Mouse (Mus musculus): ENCODE measurements at regions not wholly inside any gene's neighbourhood (a gene's known extent, or its start where the extent isn't known, plus 50 kb on each side); places are given as distances from the start of the nearest gene placed in this dataset.

GRCm38 (mm10) chr1:193552348-193552747 lies 182.2 kb upstream of the Camk1g start:
- ATAC-seq = no peak
- WGBS = 88% methylated on average over 2 of the region's 2 CpGs
- Histone ChIP-seq H3K36me3 (ENCODE audit: poor library complexity, severe bottlenecking) (no peaks in the 10 kb centered on the region), H3K27ac (no peak overlapping the region), H3K4me3 (no peak overlapping the region), H3K9ac (no peak overlapping the region), H3K4me2 (no peak overlapping the region), H3K4me1 (no peaks in the 10 kb centered on the region), H3K9me3 (replicated peaks) (no peaks in the 10 kb centered on the region), H3K27me3 (no peaks in the 10 kb centered on the region)

GRCm38 (mm10) chr1:193551340-193551739 lies 181.2 kb upstream of the Camk1g start:
- Histone ChIP-seq H3K4me2 (no peak overlapping the region), H3K9me3 (replicated peaks) (no peaks in the 10 kb centered on the region), H3K36me3 (ENCODE audit: poor library complexity, severe bottlenecking) (no peaks in the 10 kb centered on the region), H3K9ac (no peak overlapping the region), H3K4me1 (no peaks in the 10 kb centered on the region), H3K4me3 (no peak overlapping the region), H3K27me3 (no peaks in the 10 kb centered on the region), H3K27ac (no peak overlapping the region)
- 71% methylated on average over 1 of the region's 1 CpGs for WGBS
- no peak for ATAC-seq

- no peaks in the 10 kb centered on the region for H3K36me3 ChIP-seq (ENCODE audit: poor library complexity, severe bottlenecking)
- no peak overlapping the region for H3K9ac ChIP-seq
- H3K27ac ChIP-seq = no peak overlapping the region
- H3K4me1 ChIP-seq = no peaks in the 10 kb centered on the region
- WGBS = 47% methylated on average over 2 of the region's 2 CpGs
- H3K4me2 ChIP-seq = no peak overlapping the region
- ATAC-seq = no peak
- no peaks in the 10 kb centered on the region for H3K9me3 ChIP-seq (replicated peaks)
- H3K4me3 ChIP-seq = no peak overlapping the region
- H3K27me3 ChIP-seq = no peaks in the 10 kb centered on the region
Observed at GRCm38 (mm10) chr1:193550761-193551160, 180.7 kb upstream of the Camk1g start.

GRCm38 (mm10) chr1:193547356-193547755 lies 177.3 kb upstream of the Camk1g start:
- H3K4me2 ChIP-seq = no peak overlapping the region
- no peaks in the 10 kb centered on the region for H3K36me3 ChIP-seq (ENCODE audit: poor library complexity, severe bottlenecking)
- H3K9ac ChIP-seq = no peak overlapping the region
- no peaks in the 10 kb centered on the region for H3K9me3 ChIP-seq (replicated peaks)
- H3K27me3 ChIP-seq = no peaks in the 10 kb centered on the region
- peaks cover 6% of the 10 kb centered on the region for H3K4me1 ChIP-seq
- H3K27ac ChIP-seq = no peak overlapping the region
- H3K4me3 ChIP-seq = no peak overlapping the region
- ATAC-seq = no peak
- WGBS = 87% methylated on average over 2 of the region's 2 CpGs

- no peak overlapping the region for H3K9ac ChIP-seq
- peaks cover 14% of the 10 kb centered on the region for H3K4me1 ChIP-seq
- H3K9me3 ChIP-seq (replicated peaks) = no peaks in the 10 kb centered on the region
- H3K36me3 ChIP-seq (ENCODE audit: poor library complexity, severe bottlenecking) = no peaks in the 10 kb centered on the region
- H3K27me3 ChIP-seq = no peaks in the 10 kb centered on the region
- 59% methylated on average over 2 of the region's 2 CpGs for WGBS
- no peak overlapping the region for H3K27ac ChIP-seq
- no peak overlapping the region for H3K4me2 ChIP-seq
- no peak overlapping the region for H3K4me3 ChIP-seq
- ATAC-seq = peak; percentile 48; the same call in 1 of the 2 replicates
Observed at GRCm38 (mm10) chr1:193546044-193546432, 175.9 kb upstream of the Camk1g start.

- ATAC-seq = no peak
- peaks cover 14% of the 10 kb centered on the region for H3K4me1 ChIP-seq
- no peaks in the 10 kb centered on the region for H3K9me3 ChIP-seq (replicated peaks)
- H3K4me2 ChIP-seq = no peak overlapping the region
- H3K9ac ChIP-seq = no peak overlapping the region
- H3K27me3 ChIP-seq = no peaks in the 10 kb centered on the region
- H3K4me3 ChIP-seq = no peak overlapping the region
- 26% methylated on average over 4 of the region's 4 CpGs for WGBS
- no peak overlapping the region for H3K27ac ChIP-seq
- no peaks in the 10 kb centered on the region for H3K36me3 ChIP-seq (ENCODE audit: poor library complexity, severe bottlenecking)
Observed at GRCm38 (mm10) chr1:193545406-193546043, 175.4 kb upstream of the Camk1g start.

GRCm38 (mm10) chr1:193544804-193545203 lies 174.7 kb upstream of the Camk1g start:
- H3K4me3 ChIP-seq = no peak overlapping the region
- H3K27ac ChIP-seq = no peak overlapping the region
- ATAC-seq = no peak
- H3K36me3 ChIP-seq (ENCODE audit: poor library complexity, severe bottlenecking) = no peaks in the 10 kb centered on the region
- H3K4me1 ChIP-seq = peaks cover 21% of the 10 kb centered on the region
- H3K9me3 ChIP-seq (replicated peaks) = no peaks in the 10 kb centered on the region
- H3K9ac ChIP-seq = no peak overlapping the region
- no peak overlapping the region for H3K4me2 ChIP-seq
- H3K27me3 ChIP-seq = no peaks in the 10 kb centered on the region

GRCm38 (mm10) chr1:193543834-193544233 lies 173.7 kb upstream of the Camk1g start:
- Histone ChIP-seq H3K4me2 (no peak overlapping the region), H3K9ac (no peak overlapping the region), H3K27ac (no peak overlapping the region), H3K27me3 (no peaks in the 10 kb centered on the region), H3K9me3 (replicated peaks) (no peaks in the 10 kb centered on the region), H3K36me3 (ENCODE audit: poor library complexity, severe bottlenecking) (no peaks in the 10 kb centered on the region), H3K4me1 (peaks cover 26% of the 10 kb centered on the region), H3K4me3 (no peak overlapping the region)
- ATAC-seq = no peak
- WGBS = 84% methylated on average over 3 of the region's 3 CpGs

GRCm38 (mm10) chr1:193543284-193543683 lies 173.2 kb upstream of the Camk1g start:
- no peak overlapping the region for H3K4me2 ChIP-seq
- no peaks in the 10 kb centered on the region for H3K27me3 ChIP-seq

GRCm38 (mm10) chr1:193541934-193542580 lies 172.0 kb upstream of the Camk1g start:
- no peaks in the 10 kb centered on the region for H3K36me3 ChIP-seq (ENCODE audit: poor library complexity, severe bottlenecking)
- 0 out of 2 replicates have a peak overlapping the region, but pooled peaks have one; percentile 10 for H3K27ac ChIP-seq
- no peaks in the 10 kb centered on the region for H3K9me3 ChIP-seq (replicated peaks)
- no peaks in the 10 kb centered on the region for H3K27me3 ChIP-seq
- peaks cover 31% of the 10 kb centered on the region for H3K4me1 ChIP-seq
- peak overlapping the region; percentile 34 for H3K4me2 ChIP-seq
- ATAC-seq = peak; percentile 83
- no peak overlapping the region for H3K4me3 ChIP-seq
- H3K9ac ChIP-seq = no peak overlapping the region
- 23% methylated on average over 13 of the region's 13 CpGs for WGBS

More at GRCm38 (mm10) chr1:193543284-193543683, 173.2 kb upstream of the Camk1g start:
- no peaks in the 10 kb centered on the region for H3K36me3 ChIP-seq (ENCODE audit: poor library complexity, severe bottlenecking)
- H3K27ac ChIP-seq = no peak overlapping the region
- H3K9me3 ChIP-seq (replicated peaks) = no peaks in the 10 kb centered on the region
- 76% methylated on average over 4 of the region's 4 CpGs for WGBS
- no peak overlapping the region for H3K4me3 ChIP-seq
- H3K4me1 ChIP-seq = peaks cover 31% of the 10 kb centered on the region
- no peak overlapping the region for H3K9ac ChIP-seq
- no peak for ATAC-seq

- H3K36me3 ChIP-seq (ENCODE audit: poor library complexity, severe bottlenecking) = no peaks in the 10 kb centered on the region
- no peaks in the 10 kb centered on the region for H3K9me3 ChIP-seq (replicated peaks)
- no peak overlapping the region for H3K4me3 ChIP-seq
- WGBS = 73% methylated on average over 4 of the region's 4 CpGs
- no peak overlapping the region for H3K27ac ChIP-seq
- peaks cover 31% of the 10 kb centered on the region for H3K4me1 ChIP-seq
- no peaks in the 10 kb centered on the region for H3K27me3 ChIP-seq
- ATAC-seq = no peak
- no peak overlapping the region for H3K9ac ChIP-seq
- no peak overlapping the region for H3K4me2 ChIP-seq
Observed at GRCm38 (mm10) chr1:193541281-193541680, 171.2 kb upstream of the Camk1g start.

- WGBS = 61% methylated on average over 5 of the region's 5 CpGs
- Histone ChIP-seq H3K36me3 (ENCODE audit: poor library complexity, severe bottlenecking) (no peaks in the 10 kb centered on the region), H3K4me3 (no peak overlapping the region), H3K9me3 (replicated peaks) (no peaks in the 10 kb centered on the region), H3K9ac (no peak overlapping the region), H3K27ac (no peak overlapping the region), H3K4me2 (no peak overlapping the region), H3K27me3 (no peaks in the 10 kb centered on the region), H3K4me1 (peaks cover 31% of the 10 kb centered on the region)
- ATAC-seq = no peak
Observed at GRCm38 (mm10) chr1:193540486-193540885, 170.4 kb upstream of the Camk1g start.

- WGBS = 82% methylated on average over 6 of the region's 6 CpGs
- Histone ChIP-seq H3K4me1 (peaks cover 27% of the 10 kb centered on the region), H3K36me3 (ENCODE audit: poor library complexity, severe bottlenecking) (no peaks in the 10 kb centered on the region), H3K27me3 (no peaks in the 10 kb centered on the region), H3K9me3 (replicated peaks) (no peaks in the 10 kb centered on the region), H3K9ac (no peak overlapping the region), H3K27ac (no peak overlapping the region), H3K4me2 (no peak overlapping the region), H3K4me3 (no peak overlapping the region)
- ATAC-seq = no peak
Observed at GRCm38 (mm10) chr1:193539261-193539660, 169.2 kb upstream of the Camk1g start.

Measured in forebrain, embryonic 13.5 days (tissue).